ENCODE assay signal across 22 mouse cellular contexts in genomic region chr2:167652694-167653093, GRCm38 (mm10). TPM values are rescaled to one million over a fixed set of nuclear protein-coding genes. Genes with fewer than 3 reads are reported as not detected.
DNase-seq lines count a peak whose midpoint lies in the region; ATAC-seq and TF ChIP-seq lines count a peak whose summit lies in the region.
"Had no signal": no experiment of that assay in that cellular context is flagged by ENCODE, and none has a peak within 500 bp of the region (broad histone marks: within the 10 kb centered on the region; RNA-seq: fewer than 3 reads in every experiment).

No protein-coding gene starts in this region.

- ATAC-seq in intestine, embryonic 15.5 days, result peak; percentile 70
- ATAC-seq in stomach, postnatal 0 days (ENCODE audit: low FRiP score, low TSS enrichment), result no peak
- ATAC-seq: activated CD4-positive, CD25-positive, alpha-beta regulatory T cell, adult 4 months; forebrain, embryonic 14.5 days; Patski had no signal

- WGBS in intestine, embryonic 15.5 days, result 65% methylated on average over 7 of the region's 7 CpGs
- 55% methylated on average over 7 of the region's 7 CpGs for WGBS in stomach, postnatal 0 days

- no peaks in the 10 kb centered on the region; the same call in 1 of the 2 replicates for H3K27me3 ChIP-seq in intestine, embryonic 15.5 days (replicated peaks)
- no peaks in the 10 kb centered on the region for H3K27me3 ChIP-seq in stomach, postnatal 0 days (ENCODE audit: control insufficient read depth, insufficient read depth, low read length)
- H3K27me3 ChIP-seq: CH12.LX; embryonic facial prominence, embryonic 15.5 days; heart, embryonic 13.5 days; hindbrain, embryonic 15.5 days; Patski had no signal

- TF ChIP-seq POLR2A in cortical plate, adult 2 months (IDR thresholded peaks at IDR 0.05; ENCODE audit: extremely low read depth, insufficient read depth, low read length), result no peak

- H3K36me3 ChIP-seq in intestine, embryonic 15.5 days, result 0 out of 2 replicates have a peak, but pooled peaks cover 5% of the 10 kb centered on the region
- H3K36me3 ChIP-seq in stomach, postnatal 0 days (ENCODE audit: control insufficient read depth, insufficient read depth, low read length), result peaks cover 10% of the 10 kb centered on the region

- DNase-seq in layer of hippocampus, adult 2 months (ENCODE audit: low spot score in 2 of 2), result no peak
- DNase-seq in layer of hippocampus, postnatal 25 days (ENCODE audit: extremely low spot score in 1 of 2, low spot score in 1 of 2), result no peak
- peak; percentile 64 for DNase-seq in stomach, postnatal 0 days (ENCODE audit: low spot score)
- DNase-seq in adrenal gland, postnatal 14 days, result no peak
- DNase-seq: adrenal gland, postnatal 36 days; cerebellum, adult 2 months; cerebellum, postnatal 10 days; embryo, embryonic 11 days; gastrocnemius, postnatal 25 days; heart, adult 11 months; heart, postnatal 36 days had no signal

- no peak for TF ChIP-seq EP300 in stomach, postnatal 0 days (optimal IDR thresholded peaks at IDR 0.05)

- H3K4me3 ChIP-seq in layer of hippocampus, adult 2 months, result no peak overlapping the region
- no peak overlapping the region for H3K4me3 ChIP-seq in cortical plate, adult 2 months (ENCODE audit: insufficient read depth, low read length)
- H3K4me3 ChIP-seq in intestine, embryonic 15.5 days (replicated peaks), result no peak overlapping the region
- H3K4me3 ChIP-seq in stomach, postnatal 0 days (ENCODE audit: low read depth, low read length), result no peak overlapping the region
- H3K4me3 ChIP-seq: embryonic facial prominence, embryonic 15.5 days; erythroblast, embryonic 14.5 days; forebrain, embryonic 10.5 days; heart, embryonic 13.5 days; hindbrain, embryonic 15.5 days had no signal

- peak overlapping the region; percentile 90 for H3K27ac ChIP-seq in layer of hippocampus, adult 2 months
- H3K27ac ChIP-seq in cortical plate, adult 2 months (ENCODE audit: insufficient read depth, low read length), result peak overlapping the region; percentile 79
- no peak overlapping the region for H3K27ac ChIP-seq in intestine, embryonic 15.5 days
- H3K27ac ChIP-seq in stomach, postnatal 0 days (replicated peaks), result no peak overlapping the region
- H3K27ac ChIP-seq: embryonic facial prominence, embryonic 15.5 days; forebrain, embryonic 10.5 days; heart, embryonic 13.5 days; hindbrain, embryonic 15.5 days had no signal

- H3K4me2 ChIP-seq in intestine, embryonic 15.5 days (replicated peaks), result no peak overlapping the region
- H3K4me2 ChIP-seq in stomach, postnatal 0 days (replicated peaks; ENCODE audit: low read depth), result no peak overlapping the region
- H3K4me2 ChIP-seq: embryonic facial prominence, embryonic 15.5 days; heart, embryonic 13.5 days; hindbrain, embryonic 15.5 days had no signal

- no peak overlapping the region for H3K9ac ChIP-seq in intestine, embryonic 15.5 days
- no peak overlapping the region for H3K9ac ChIP-seq in stomach, postnatal 0 days (ENCODE audit: low read length)
- H3K9ac ChIP-seq: embryonic facial prominence, embryonic 15.5 days; heart, embryonic 13.5 days; hindbrain, embryonic 15.5 days had no signal

- no peak for TF ChIP-seq CTCF in layer of hippocampus, adult 2 months (conservative IDR thresholded peaks at IDR 0.05)
- TF ChIP-seq CTCF in cortical plate, adult 2 months (IDR thresholded peaks at IDR 0.05; ENCODE audit: extremely low read depth, insufficient read depth, low read length), result no peak
- no peak for TF ChIP-seq CTCF in stomach, postnatal 0 days (IDR thresholded peaks at IDR 0.05; ENCODE audit: low read depth)

- no peaks in the 10 kb centered on the region for H3K9me3 ChIP-seq in intestine, embryonic 15.5 days
- no peaks in the 10 kb centered on the region for H3K9me3 ChIP-seq in stomach, postnatal 0 days (ENCODE audit: control insufficient read depth, low read length)
- H3K9me3 ChIP-seq: embryonic facial prominence, embryonic 15.5 days; forebrain, embryonic 10.5 days; heart, embryonic 13.5 days; hindbrain, embryonic 15.5 days had no signal

- H3K4me1 ChIP-seq in cortical plate, adult 2 months (ENCODE audit: control insufficient read depth, insufficient read depth, low read length), result peaks cover 4% of the 10 kb centered on the region; the same call in 1 of the 2 replicates
- H3K4me1 ChIP-seq in intestine, embryonic 15.5 days (replicated peaks), result peaks cover 8% of the 10 kb centered on the region; the same call in 1 of the 2 replicates
- H3K4me1 ChIP-seq in stomach, postnatal 0 days (replicated peaks; ENCODE audit: control insufficient read depth, insufficient read depth), result no peaks in the 10 kb centered on the region; the same call in 1 of the 2 replicates

RNA-seq across cellular contexts. Expression of gene Gm20431, which starts 8.6 kb away (rescaled TPM):
- 10 to 100 TPM; 36.5 to 44.2 TPM for total RNA-seq in layer of hippocampus, adult 2 months (2021)
- total RNA-seq in layer of hippocampus, postnatal 25 days (2021), result 10 to 100 TPM; 51.0 to 51.3 TPM
- polyA plus RNA-seq in cortical plate, adult 2 months (2012; rRNA removed), result 0.93 TPM in 1 of 2 replicates, not detected in the other
- polyA plus RNA-seq in intestine, embryonic 15.5 days (2015; fragmentation: Nextera tagmentation; extraction: Ambion mirVana), result 0.40 and 7.2 TPM in 2 replicates
- polyA plus RNA-seq in stomach, postnatal 0 days (2015; fragmentation: Nextera tagmentation; extraction: Ambion mirVana), result 13.4 and 14.1 TPM in 2 replicates
- 19.2 and 23.8 TPM in 2 replicates for total RNA-seq in adrenal gland, postnatal 14 days (2021)
- polyA plus RNA-seq: activated CD4-positive, CD25-positive, alpha-beta regulatory T cell, adult 4 months; erythroblast, embryonic 14.5 days had no signal

RNA-seq across cellular contexts. Expression of gene Ube2v1, which starts 20.8 kb away (rescaled TPM):
- 100 to 1,000 TPM; 216 to 232 TPM for total RNA-seq in layer of hippocampus, adult 2 months (2021)
- 100 to 1,000 TPM; 213 to 235 TPM for total RNA-seq in layer of hippocampus, postnatal 25 days (2021)
- 251 and 267 TPM in 2 replicates for polyA plus RNA-seq in cortical plate, adult 2 months (2012; rRNA removed)
- polyA plus RNA-seq in intestine, embryonic 15.5 days (2015; fragmentation: Nextera tagmentation; extraction: Ambion mirVana), result 268 and 270 TPM in 2 replicates
- 234 and 253 TPM in 2 replicates for polyA plus RNA-seq in stomach, postnatal 0 days (2015; fragmentation: Nextera tagmentation; extraction: Ambion mirVana)
- 172 and 174 TPM in 2 replicates for total RNA-seq in adrenal gland, postnatal 14 days (2021)

RNA-seq across cellular contexts. Expression of gene Cebpb, which starts 36.0 kb away (rescaled TPM):
- 10 to 100 TPM; 25.8 to 32.0 TPM for total RNA-seq in layer of hippocampus, adult 2 months (2021)
- total RNA-seq in layer of hippocampus, postnatal 25 days (2021), result 10 to 100 TPM; 32.4 to 32.8 TPM
- 16.7 and 19.4 TPM in 2 replicates for polyA plus RNA-seq in cortical plate, adult 2 months (2012; rRNA removed)
- polyA plus RNA-seq in intestine, embryonic 15.5 days (2015; fragmentation: Nextera tagmentation; extraction: Ambion mirVana), result 22.5 and 24.3 TPM in 2 replicates
- 55.0 and 60.2 TPM in 2 replicates for polyA plus RNA-seq in stomach, postnatal 0 days (2015; fragmentation: Nextera tagmentation; extraction: Ambion mirVana)
- total RNA-seq in adrenal gland, postnatal 14 days (2021), result 358 and 403 TPM in 2 replicates

RNA-seq across cellular contexts. Expression of gene Tmem189, which starts 36.9 kb away (rescaled TPM):
- 10 to 100 TPM; 43.6 to 46.9 TPM for total RNA-seq in layer of hippocampus, adult 2 months (2021)
- total RNA-seq in layer of hippocampus, postnatal 25 days (2021), result 10 to 100 TPM; 57.3 to 60.3 TPM
- 88.8 and 89.0 TPM in 2 replicates for polyA plus RNA-seq in cortical plate, adult 2 months (2012; rRNA removed)
- polyA plus RNA-seq in intestine, embryonic 15.5 days (2015; fragmentation: Nextera tagmentation; extraction: Ambion mirVana), result 35.1 and 38.6 TPM in 2 replicates
- polyA plus RNA-seq in stomach, postnatal 0 days (2015; fragmentation: Nextera tagmentation; extraction: Ambion mirVana), result 74.6 and 85.7 TPM in 2 replicates
- total RNA-seq in adrenal gland, postnatal 14 days (2021), result 30.7 and 37.5 TPM in 2 replicates

Comparison
In these comparisons a context has a peak if more than half of its experiments do, and no peak if none do; other contexts are left out.
1. H3K27ac ChIP-seq: peak in layer of hippocampus, adult 2 months (single experiment) and cortical plate, adult 2 months (single experiment); none in intestine, embryonic 15.5 days (single experiment) and stomach, postnatal 0 days (single experiment).
2. RNA of gene Cebpb, which starts 36.0 kb away (total RNA-seq): 358 to 403 TPM in adrenal gland, postnatal 14 days; 32.4 to 32.8 TPM in layer of hippocampus, postnatal 25 days and 25.8 to 32.0 TPM in layer of hippocampus, adult 2 months; every median in the first group is over 10 times any median in the second.